Mouse (Mus musculus): ENCODE results near the gene G3bp1.

GRCm38 (mm10) chr11:55542671-55543070 is 73.2 kb downstream of the G3bp1 start:
- TF ChIP-seq GATA1 (IDR thresholded peaks at IDR 0.05; ENCODE audit: low read length), result no peak
- no peak for TF ChIP-seq TAL1 (IDR thresholded peaks at IDR 0.05; ENCODE audit: low read length)
